ENCODE assay signal across 12 mouse cellular contexts in genomic region chr17:45814586-45814985, GRCm38 (mm10).
DNase-seq lines count a peak whose midpoint lies in the region; ATAC-seq lines count a peak whose summit lies in the region.
"Had no signal": no experiment of that assay in that cellular context is flagged by ENCODE, and none has a peak within 500 bp of the region (broad histone marks: within the 10 kb centered on the region; RNA-seq: fewer than 3 reads in every experiment).

No protein-coding gene starts in this region.

- no peaks in the 10 kb centered on the region for H3K36me3 ChIP-seq in limb, embryonic 13.5 days
- H3K36me3 ChIP-seq: heart, embryonic 13.5 days had no signal

- H3K4me3 ChIP-seq in limb, embryonic 13.5 days: no peak overlapping the region
- H3K4me3 ChIP-seq: heart, embryonic 13.5 days had no signal

- peaks cover 30% of the 10 kb centered on the region for H3K4me1 ChIP-seq in limb, embryonic 13.5 days

- no peak overlapping the region for H3K9ac ChIP-seq in limb, embryonic 13.5 days

- ATAC-seq in limb, embryonic 13.5 days (ENCODE audit: low FRiP score, low read depth): 0 out of 2 replicates have a peak, but pooled peaks have one; percentile 41

- peak overlapping the region; percentile 25; the same call in 1 of the 2 replicates for H3K4me2 ChIP-seq in limb, embryonic 13.5 days (replicated peaks)
- H3K4me2 ChIP-seq: heart, embryonic 13.5 days had no signal

- H3K27ac ChIP-seq in limb, embryonic 13.5 days: no peak overlapping the region
- H3K27ac ChIP-seq: heart, embryonic 13.5 days had no signal

- H3K9me3 ChIP-seq in limb, embryonic 13.5 days: no peaks in the 10 kb centered on the region
- H3K9me3 ChIP-seq: heart, embryonic 13.5 days had no signal

- H3K27me3 ChIP-seq in limb, embryonic 13.5 days: no peaks in the 10 kb centered on the region

- intact Hi-C loops in heart, postnatal 10 days (cut with DNase I): loop anchor here (2.0 kb wide), 1 partner anchor 218 kb away; the partner anchor contains the start of gene Vegfa

- 7% methylated on average over 11 of the region's 11 CpGs for WGBS in limb, embryonic 13.5 days

- peak; percentile 93 for DNase-seq in heart, adult 11 months
- DNase-seq in heart, postnatal 10 days: no peak
- DNase-seq in lung, postnatal 10 days: peak; percentile 18
- DNase-seq in lung, postnatal 36 days: no peak
- peak; percentile 65 for DNase-seq in gastrocnemius, adult 18-20 months (ENCODE audit: low spot score)
- DNase-seq in cerebellum, adult 11-12 months: no peak
- no peak for DNase-seq in layer of hippocampus, adult 18-20 months (ENCODE audit: low spot score in 2 of 2)
- DNase-seq: adrenal gland, postnatal 36 days; cerebellum, adult 9-10 months; kidney, postnatal 10 days had no signal

Comparison
In these comparisons a context has a peak if more than half of its experiments do, and no peak if none do; other contexts are left out.
1. DNase-seq: peak in heart, adult 11 months (single experiment), lung, postnatal 10 days (single experiment) and gastrocnemius, adult 18-20 months (single experiment); none in heart, postnatal 10 days (0 of 2), lung, postnatal 36 days (single experiment), cerebellum, adult 11-12 months (single experiment) and layer of hippocampus, adult 18-20 months (0 of 2).